Mouse (Mus musculus): Measurements from ENCODE around the gene Heg1. TPM values are rescaled to one million over a fixed set of nuclear protein-coding genes. Genes with fewer than 3 reads are reported as not detected.

Heg1 gene
- polyA plus RNA-seq, 1 experiment from 2014 or later, result 11.1 TPM

- 86% methylated on average over 3 of the region's 3 CpGs for WGBS
- Histone ChIP-seq H3K4me1 (no peaks in the 10 kb centered on the region), H3K36me3 (no peaks in the 10 kb centered on the region), H3K4me3 (no peak overlapping the region), H3K27ac (no peak overlapping the region), H3K9me3 (replicated peaks) (no peaks in the 10 kb centered on the region), H3K27me3 (ENCODE audit: low read depth, poor library complexity, severe bottlenecking) (no peaks in the 10 kb centered on the region)
- no peak for DNase-seq (ENCODE audit: low spot score)
These were observed 112.6 kb downstream of the Heg1 start for GRCm38 (mm10) chr16:33796756-33797155.

- Histone ChIP-seq H3K27ac (no peak overlapping the region), H3K4me1 (no peaks in the 10 kb centered on the region), H3K4me3 (no peak overlapping the region), H3K27me3 (ENCODE audit: low read depth, poor library complexity, severe bottlenecking) (no peaks in the 10 kb centered on the region), H3K36me3 (no peaks in the 10 kb centered on the region), H3K9me3 (replicated peaks) (no peaks in the 10 kb centered on the region)
- DNase-seq (ENCODE audit: low spot score), result peak; percentile 67
- WGBS, result 46% methylated on average over 5 of the region's 5 CpGs
These were observed 113.7 kb downstream of the Heg1 start for GRCm38 (mm10) chr16:33797860-33798259.

- 74% methylated on average over 3 of the region's 3 CpGs for WGBS
- no peaks in the 10 kb centered on the region for H3K4me1 ChIP-seq
- H3K4me3 ChIP-seq, result no peak overlapping the region
- H3K27ac ChIP-seq, result no peak overlapping the region
- H3K9me3 ChIP-seq (replicated peaks), result no peaks in the 10 kb centered on the region; the same call in 1 of the 2 replicates
- H3K36me3 ChIP-seq, result no peaks in the 10 kb centered on the region
- H3K27me3 ChIP-seq (ENCODE audit: low read depth, poor library complexity, severe bottlenecking), result no peaks in the 10 kb centered on the region
- no peak for DNase-seq (ENCODE audit: low spot score)
These were observed 125.8 kb downstream of the Heg1 start for GRCm38 (mm10) chr16:33810002-33810401.

GRCm38 (mm10) chr16:33818413-33819165 is 134.4 kb downstream of the Heg1 start:
- Histone ChIP-seq H3K27me3 (ENCODE audit: low read depth, poor library complexity, severe bottlenecking) (peaks cover 17% of the 10 kb centered on the region; the same call in 1 of the 2 replicates), H3K4me1 (peaks cover 7% of the 10 kb centered on the region), H3K27ac (no peak overlapping the region), H3K9me3 (replicated peaks) (no peaks in the 10 kb centered on the region), H3K4me3 (no peak overlapping the region), H3K36me3 (no peaks in the 10 kb centered on the region)
- 93% methylated on average over 7 of the region's 7 CpGs for WGBS
- no peak for DNase-seq (ENCODE audit: low spot score)

- peak; percentile 90 for DNase-seq (ENCODE audit: low spot score)
- Histone ChIP-seq H3K27ac (no peak overlapping the region), H3K4me3 (no peak overlapping the region), H3K4me1 (peaks cover 7% of the 10 kb centered on the region), H3K9me3 (replicated peaks) (no peaks in the 10 kb centered on the region), H3K27me3 (ENCODE audit: low read depth, poor library complexity, severe bottlenecking) (peaks cover 17% of the 10 kb centered on the region; the same call in 1 of the 2 replicates), H3K36me3 (no peaks in the 10 kb centered on the region)
- 21% methylated on average over 17 of the region's 17 CpGs for WGBS
These were observed 136.4 kb downstream of the Heg1 start for GRCm38 (mm10) chr16:33820269-33821178.

Other genes starting within 250 kb of the Heg1 start
- gene Slc12a8, start 167.0 kb upstream of the Heg1 start, polyA plus RNA-seq (2016; fragmentation: Nextera tagmentation; extraction: Ambion mirVana), result 0.44 and 0.60 TPM in 2 replicates
- 0.16 and 0.21 TPM in 2 replicates for gene Muc13, start 109.7 kb downstream of the Heg1 start, polyA plus RNA-seq (2016; fragmentation: Nextera tagmentation; extraction: Ambion mirVana)
- gene Itgb5, start 145.3 kb downstream of the Heg1 start, polyA plus RNA-seq (2016; fragmentation: Nextera tagmentation; extraction: Ambion mirVana), result 64.3 and 67.1 TPM in 2 replicates

Measured in limb, embryonic 10.5 days (tissue).